Mouse (Mus musculus): Measurements from ENCODE around the gene Ccdc18. TPM values are rescaled to one million over a fixed set of nuclear protein-coding genes. Genes with fewer than 3 reads are reported as not detected.

Gene Ccdc18
- polyA plus RNA-seq, 1 experiment, result not detected

- Histone ChIP-seq H3K4me3 (ENCODE audit: insufficient read depth, low read depth, low read length) (peak overlapping the region; percentile 73), H3K4me1 (ENCODE audit: control insufficient read depth, insufficient read depth, low read length) (0 out of 2 replicates have a peak, but pooled peaks cover 2% of the 10 kb centered on the region), H3K27ac (ENCODE audit: insufficient read depth, low read depth, low read length) (peak overlapping the region; percentile 7; the same call in 1 of the 2 replicates)
- under 1% methylated on average over 32 of the region's 32 CpGs for WGBS
- TF ChIP-seq CTCF (IDR thresholded peaks at IDR 0.05; ENCODE audit: insufficient read depth, low read depth, low read length), result no peak
- TF ChIP-seq POLR2A (IDR thresholded peaks at IDR 0.05; ENCODE audit: insufficient read depth, low read depth, low read length), result no peak
Measured at GRCm38 (mm10) chr5:108131849-108132440, 730 bp upstream of the Ccdc18 start.

- no peak overlapping the region for H3K27ac ChIP-seq (ENCODE audit: insufficient read depth, low read depth, low read length)
- 91% methylated on average over 1 of the region's 1 CpGs for WGBS
- no peak for TF ChIP-seq CTCF (IDR thresholded peaks at IDR 0.05; ENCODE audit: insufficient read depth, low read depth, low read length)
- no peak for TF ChIP-seq POLR2A (IDR thresholded peaks at IDR 0.05; ENCODE audit: insufficient read depth, low read depth, low read length)
- no peaks in the 10 kb centered on the region for H3K4me1 ChIP-seq (ENCODE audit: control insufficient read depth, insufficient read depth, low read length)
- H3K4me3 ChIP-seq (ENCODE audit: insufficient read depth, low read depth, low read length), result no peak overlapping the region
Measured at GRCm38 (mm10) chr5:108152592-108152991, 19.9 kb downstream of the Ccdc18 start.

- H3K4me1 ChIP-seq (ENCODE audit: control insufficient read depth, insufficient read depth, low read length), result no peaks in the 10 kb centered on the region
- 86% methylated on average over 2 of the region's 2 CpGs for WGBS
- no peak overlapping the region for H3K27ac ChIP-seq (ENCODE audit: insufficient read depth, low read depth, low read length)
- TF ChIP-seq POLR2A (IDR thresholded peaks at IDR 0.05; ENCODE audit: insufficient read depth, low read depth, low read length) (no peak), CTCF (IDR thresholded peaks at IDR 0.05; ENCODE audit: insufficient read depth, low read depth, low read length) (no peak)
- H3K4me3 ChIP-seq (ENCODE audit: insufficient read depth, low read depth, low read length), result no peak overlapping the region
Measured at GRCm38 (mm10) chr5:108160796-108161195, 28.1 kb downstream of the Ccdc18 start.

GRCm38 (mm10) chr5:108163695-108164094 is 31.0 kb downstream of the Ccdc18 start:
- H3K4me1 ChIP-seq (ENCODE audit: control insufficient read depth, insufficient read depth, low read length), result no peaks in the 10 kb centered on the region
- H3K27ac ChIP-seq (ENCODE audit: insufficient read depth, low read depth, low read length), result no peak overlapping the region
- TF ChIP-seq POLR2A (IDR thresholded peaks at IDR 0.05; ENCODE audit: insufficient read depth, low read depth, low read length), result no peak
- TF ChIP-seq CTCF (IDR thresholded peaks at IDR 0.05; ENCODE audit: insufficient read depth, low read depth, low read length), result no peak
- 33% methylated on average over 1 of the region's 1 CpGs for WGBS
- no peak overlapping the region for H3K4me3 ChIP-seq (ENCODE audit: insufficient read depth, low read depth, low read length)

- TF ChIP-seq POLR2A (IDR thresholded peaks at IDR 0.05; ENCODE audit: insufficient read depth, low read depth, low read length) (no peak), CTCF (IDR thresholded peaks at IDR 0.05; ENCODE audit: insufficient read depth, low read depth, low read length) (no peak)
- 73% methylated on average over 2 of the region's 2 CpGs for WGBS
- H3K27ac ChIP-seq (ENCODE audit: insufficient read depth, low read depth, low read length), result no peak overlapping the region
- no peaks in the 10 kb centered on the region for H3K4me1 ChIP-seq (ENCODE audit: control insufficient read depth, insufficient read depth, low read length)
- no peak overlapping the region for H3K4me3 ChIP-seq (ENCODE audit: insufficient read depth, low read depth, low read length)
Measured at GRCm38 (mm10) chr5:108184050-108184449, 51.4 kb downstream of the Ccdc18 start.

- H3K4me1 ChIP-seq (ENCODE audit: control insufficient read depth, insufficient read depth, low read length), result no peaks in the 10 kb centered on the region
- no peak overlapping the region for H3K27ac ChIP-seq (ENCODE audit: insufficient read depth, low read depth, low read length)
- H3K4me3 ChIP-seq (ENCODE audit: insufficient read depth, low read depth, low read length), result no peak overlapping the region
- TF ChIP-seq CTCF (IDR thresholded peaks at IDR 0.05; ENCODE audit: insufficient read depth, low read depth, low read length) (no peak), POLR2A (IDR thresholded peaks at IDR 0.05; ENCODE audit: insufficient read depth, low read depth, low read length) (no peak)
Measured at GRCm38 (mm10) chr5:108188967-108189366, 56.3 kb downstream of the Ccdc18 start.

GRCm38 (mm10) chr5:108206008-108206407 is 73.3 kb downstream of the Ccdc18 start:
- TF ChIP-seq POLR2A (IDR thresholded peaks at IDR 0.05; ENCODE audit: insufficient read depth, low read depth, low read length), result no peak
- TF ChIP-seq CTCF (IDR thresholded peaks at IDR 0.05; ENCODE audit: insufficient read depth, low read depth, low read length), result no peak
- Histone ChIP-seq H3K27ac (ENCODE audit: insufficient read depth, low read depth, low read length) (no peak overlapping the region), H3K4me3 (ENCODE audit: insufficient read depth, low read depth, low read length) (no peak overlapping the region), H3K4me1 (ENCODE audit: control insufficient read depth, insufficient read depth, low read length) (no peaks in the 10 kb centered on the region)

- 87% methylated on average over 4 of the region's 4 CpGs for WGBS
- Histone ChIP-seq H3K4me3 (ENCODE audit: insufficient read depth, low read depth, low read length) (no peak overlapping the region), H3K4me1 (ENCODE audit: control insufficient read depth, insufficient read depth, low read length) (no peaks in the 10 kb centered on the region), H3K27ac (ENCODE audit: insufficient read depth, low read depth, low read length) (no peak overlapping the region)
- TF ChIP-seq POLR2A (IDR thresholded peaks at IDR 0.05; ENCODE audit: insufficient read depth, low read depth, low read length), result no peak
- TF ChIP-seq CTCF (IDR thresholded peaks at IDR 0.05; ENCODE audit: insufficient read depth, low read depth, low read length), result no peak
Measured at GRCm38 (mm10) chr5:108211512-108211911, 78.8 kb downstream of the Ccdc18 start.

GRCm38 (mm10) chr5:108214928-108215327 is 82.3 kb downstream of the Ccdc18 start:
- WGBS, result 91% methylated on average over 2 of the region's 2 CpGs
- Histone ChIP-seq H3K27ac (ENCODE audit: insufficient read depth, low read depth, low read length) (no peak overlapping the region), H3K4me3 (ENCODE audit: insufficient read depth, low read depth, low read length) (no peak overlapping the region), H3K4me1 (ENCODE audit: control insufficient read depth, insufficient read depth, low read length) (no peaks in the 10 kb centered on the region)
- TF ChIP-seq POLR2A (IDR thresholded peaks at IDR 0.05; ENCODE audit: insufficient read depth, low read depth, low read length) (no peak), CTCF (IDR thresholded peaks at IDR 0.05; ENCODE audit: insufficient read depth, low read depth, low read length) (no peak)

GRCm38 (mm10) chr5:108224077-108224476 is 91.4 kb downstream of the Ccdc18 start:
- no peaks in the 10 kb centered on the region for H3K4me1 ChIP-seq (ENCODE audit: control insufficient read depth, insufficient read depth, low read length)
- no peak for TF ChIP-seq CTCF (IDR thresholded peaks at IDR 0.05; ENCODE audit: insufficient read depth, low read depth, low read length)
- no peak for TF ChIP-seq POLR2A (IDR thresholded peaks at IDR 0.05; ENCODE audit: insufficient read depth, low read depth, low read length)
- no peak overlapping the region for H3K4me3 ChIP-seq (ENCODE audit: insufficient read depth, low read depth, low read length)
- no peak overlapping the region for H3K27ac ChIP-seq (ENCODE audit: insufficient read depth, low read depth, low read length)

Data from olfactory bulb, adult 2 months (tissue).